Mouse (Mus musculus) forebrain, embryonic 14.5 days (tissue): ENCODE results near the gene Rwdd4a. TPM values are rescaled to one million over a fixed set of nuclear protein-coding genes. Genes with fewer than 3 reads are reported as not detected.

Source experiments
- ATAC-seq: fragments of 200-750 bp; cut with Nextera tagmentation; 2 replicates; pipeline ENCODE4 v1.8.0; 2017; ENCODE audit warnings: mild to moderate bottlenecking, moderate library complexity
- DNase-seq: peaks from one replicate; pipeline ENCODE4 v3.0.0-alpha.2; 2015; ENCODE audit warnings: low spot score
- H3K27ac ChIP-seq: fragments of 300-500 bp; sonication (generic); 2 replicates; pipeline ENCODE4 v1.5.1; 2014; ENCODE audit warnings: low read depth, mild to moderate bottlenecking, control low read depth, low read length, moderate library complexity
- H3K27me3 ChIP-seq: fragments of 300-500 bp; sonication (generic); replicated peaks from 2 replicates; pipeline ENCODE4 v1.6.1; 2014; ENCODE audit warnings: low read length, control low read depth, mixed read lengths; ENCODE audit not compliant: control insufficient read depth, insufficient read depth
- H3K36me3 ChIP-seq: fragments of 300-500 bp; sonication (generic); 2 replicates; pipeline ENCODE4 v1.6.1; 2014; ENCODE audit warnings: low read length, control low read depth; ENCODE audit not compliant: control insufficient read depth, insufficient read depth
- H3K4me1 ChIP-seq: fragments of 300-500 bp; sonication (generic); 2 replicates; pipeline ENCODE4 v1.6.1; 2014; ENCODE audit warnings: antibody characterized with exemption, low read length, control low read depth; ENCODE audit not compliant: control insufficient read depth, insufficient read depth
- H3K4me2 ChIP-seq: fragments of 300-500 bp; sonication (generic); 2 replicates; pipeline ENCODE4 v1.6.1; 2014; ENCODE audit warnings: mild to moderate bottlenecking, control low read depth, low read length
- H3K4me3 ChIP-seq: fragments of 300-500 bp; sonication (generic); 2 replicates; pipeline ENCODE4 v1.5.1; 2014; ENCODE audit warnings: low read depth, low read length, control low read depth
- H3K9ac ChIP-seq: fragments of 300-500 bp; sonication (generic); 2 replicates; pipeline ENCODE4 v1.6.1; 2014; ENCODE audit warnings: mild to moderate bottlenecking, low read length, control low read depth, moderate library complexity
- H3K9me3 ChIP-seq: fragments of 300-500 bp; sonication (generic); replicated peaks from 2 replicates; pipeline ENCODE4 v1.6.1; 2016; ENCODE audit warnings: low read length, control low read depth, mixed read lengths; ENCODE audit not compliant: control insufficient read depth
- WGBS: fragments of 180-500 bp; shearing (Covaris S2); extraction: QIAGEN DNeasy Blood & Tissue Kit; methylation state at CpG from one replicate; pipeline ENCODE4 v1.1.7; 2014; 5-methylcytosine and 5-hydroxymethylcytosine counted together
- polyA plus RNA-seq: library from polyadenylated mRNA; unstranded; fragments of >200 nt; fragmentation: Nextera tagmentation; extraction: Ambion mirVana; gene quantifications from 2 replicates; pipeline ENCODE4 v1.2.1, GENCODE M21; 2014

Gene Rwdd4a
- polyA plus RNA-seq, 1 experiment from 2014 or later = 49.7 TPM

- no peaks in the 10 kb centered on the region for H3K36me3 ChIP-seq
- H3K4me3 ChIP-seq = no peak overlapping the region
- no peak overlapping the region for H3K9ac ChIP-seq
- WGBS = 90% methylated on average over 7 of the region's 7 CpGs
- no peaks in the 10 kb centered on the region for H3K9me3 ChIP-seq
- H3K27ac ChIP-seq = no peak overlapping the region
- H3K4me1 ChIP-seq = no peaks in the 10 kb centered on the region
- H3K4me2 ChIP-seq = no peak overlapping the region
- DNase-seq (no peak), ATAC-seq (no peak)
- no peaks in the 10 kb centered on the region for H3K27me3 ChIP-seq
Measured at GRCm38 (mm10) chr8:47560801-47561200, 27.3 kb downstream of the Rwdd4a start.

- no peak overlapping the region for H3K4me2 ChIP-seq
- H3K9me3 ChIP-seq = no peaks in the 10 kb centered on the region
- H3K4me3 ChIP-seq = no peak overlapping the region
- H3K36me3 ChIP-seq = no peaks in the 10 kb centered on the region
- H3K27me3 ChIP-seq = no peaks in the 10 kb centered on the region
- DNase-seq (no peak), ATAC-seq (no peak)
- H3K9ac ChIP-seq = no peak overlapping the region
- no peaks in the 10 kb centered on the region for H3K4me1 ChIP-seq
- WGBS = 73% methylated on average over 6 of the region's 6 CpGs
- no peak overlapping the region for H3K27ac ChIP-seq
Measured at GRCm38 (mm10) chr8:47566551-47566950, 33.1 kb downstream of the Rwdd4a start.

GRCm38 (mm10) chr8:47568098-47568497 lies 34.6 kb downstream of the Rwdd4a start:
- ATAC-seq (no peak), DNase-seq (no peak)
- Histone ChIP-seq H3K4me2 (no peak overlapping the region), H3K9ac (no peak overlapping the region), H3K36me3 (no peaks in the 10 kb centered on the region), H3K4me1 (no peaks in the 10 kb centered on the region), H3K4me3 (no peak overlapping the region), H3K27ac (no peak overlapping the region), H3K27me3 (no peaks in the 10 kb centered on the region), H3K9me3 (no peaks in the 10 kb centered on the region)
- 93% methylated on average over 5 of the region's 5 CpGs for WGBS

- Histone ChIP-seq H3K4me2 (no peak overlapping the region), H3K27me3 (no peaks in the 10 kb centered on the region), H3K9me3 (no peaks in the 10 kb centered on the region), H3K36me3 (no peaks in the 10 kb centered on the region), H3K4me1 (no peaks in the 10 kb centered on the region), H3K4me3 (no peak overlapping the region), H3K9ac (no peak overlapping the region), H3K27ac (no peak overlapping the region)
- WGBS = 90% methylated on average over 6 of the region's 6 CpGs
- ATAC-seq (no peak), DNase-seq (no peak)
Measured at GRCm38 (mm10) chr8:47570161-47570560, 36.7 kb downstream of the Rwdd4a start.

GRCm38 (mm10) chr8:47573482-47573881 lies 40.0 kb downstream of the Rwdd4a start:
- no peaks in the 10 kb centered on the region for H3K36me3 ChIP-seq
- no peak overlapping the region for H3K9ac ChIP-seq
- DNase-seq (no peak), ATAC-seq (no peak)
- H3K27me3 ChIP-seq = no peaks in the 10 kb centered on the region
- H3K4me1 ChIP-seq = no peaks in the 10 kb centered on the region
- no peak overlapping the region for H3K4me3 ChIP-seq
- WGBS = 86% methylated on average over 7 of the region's 7 CpGs
- H3K9me3 ChIP-seq = no peaks in the 10 kb centered on the region
- H3K4me2 ChIP-seq = no peak overlapping the region
- no peak overlapping the region for H3K27ac ChIP-seq

- no peak overlapping the region for H3K4me3 ChIP-seq
- H3K4me2 ChIP-seq = no peak overlapping the region
- no peak overlapping the region for H3K9ac ChIP-seq
- DNase-seq = peak; percentile 29
- WGBS = 79% methylated on average over 7 of the region's 7 CpGs
- H3K27ac ChIP-seq = no peak overlapping the region
- no peaks in the 10 kb centered on the region for H3K36me3 ChIP-seq
- no peaks in the 10 kb centered on the region for H3K27me3 ChIP-seq
- ATAC-seq = no peak
- H3K9me3 ChIP-seq = no peaks in the 10 kb centered on the region
- no peaks in the 10 kb centered on the region for H3K4me1 ChIP-seq
Measured at GRCm38 (mm10) chr8:47581454-47581853, 48.0 kb downstream of the Rwdd4a start.

- no peak overlapping the region for H3K27ac ChIP-seq
- H3K4me2 ChIP-seq = no peak overlapping the region
- 98% methylated on average over 5 of the region's 5 CpGs for WGBS
- no peaks in the 10 kb centered on the region for H3K4me1 ChIP-seq
- no peaks in the 10 kb centered on the region for H3K27me3 ChIP-seq
- no peak overlapping the region for H3K9ac ChIP-seq
- no peak for ATAC-seq
- no peak for DNase-seq
- H3K9me3 ChIP-seq = no peaks in the 10 kb centered on the region
- no peaks in the 10 kb centered on the region for H3K36me3 ChIP-seq
- H3K4me3 ChIP-seq = no peak overlapping the region
Measured at GRCm38 (mm10) chr8:47588616-47589015, 55.2 kb downstream of the Rwdd4a start.

- Histone ChIP-seq H3K4me2 (no peak overlapping the region), H3K4me3 (no peak overlapping the region), H3K9ac (no peak overlapping the region), H3K36me3 (no peaks in the 10 kb centered on the region), H3K27me3 (no peaks in the 10 kb centered on the region), H3K27ac (0 out of 2 replicates have a peak overlapping the region, but pooled peaks have one; percentile 5), H3K4me1 (no peaks in the 10 kb centered on the region), H3K9me3 (no peaks in the 10 kb centered on the region)
- 66% methylated on average over 10 of the region's 10 CpGs for WGBS
- ATAC-seq (0 out of 2 replicates have a peak, but pooled peaks have one; percentile 37), DNase-seq (peak; percentile 36)
Measured at GRCm38 (mm10) chr8:47590400-47590799, 56.9 kb downstream of the Rwdd4a start.

- 79% methylated on average over 8 of the region's 8 CpGs for WGBS
- H3K9ac ChIP-seq = no peak overlapping the region
Measured at GRCm38 (mm10) chr8:47600664-47601063, 67.2 kb downstream of the Rwdd4a start.

More at GRCm38 (mm10) chr8:47600664-47601063, 67.2 kb downstream of the Rwdd4a start:
- Histone ChIP-seq H3K36me3 (no peaks in the 10 kb centered on the region), H3K27ac (no peak overlapping the region), H3K9me3 (no peaks in the 10 kb centered on the region), H3K4me3 (no peak overlapping the region), H3K4me2 (no peak overlapping the region), H3K4me1 (no peaks in the 10 kb centered on the region), H3K27me3 (no peaks in the 10 kb centered on the region)
- no peak for ATAC-seq
- no peak for DNase-seq
